Mouse (Mus musculus): ENCODE measurements at regions not wholly inside any gene's neighbourhood (a gene's known extent, or its start where the extent isn't known, plus 50 kb on each side); places are given as distances from the start of the nearest gene placed in this dataset.

DNA sequence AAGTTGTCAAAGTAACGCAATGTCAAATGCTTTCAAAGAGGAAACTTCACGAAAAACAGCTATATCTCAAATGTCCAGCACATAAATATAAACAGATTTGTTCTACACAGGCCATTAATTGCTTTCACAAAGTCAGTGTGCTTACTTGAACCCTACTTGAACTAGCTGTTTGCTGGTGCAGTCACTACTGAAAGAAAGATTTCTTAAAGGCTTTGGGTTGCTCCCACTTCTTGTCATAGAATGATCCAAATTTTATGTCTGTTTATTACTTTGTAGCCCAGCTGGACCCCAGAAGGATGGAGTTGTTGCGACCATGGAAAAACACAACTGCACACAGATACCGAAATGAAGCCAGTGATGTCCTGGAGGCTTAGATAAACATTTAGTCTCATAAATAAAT is 491.2 kb upstream of the Tnc start:
- Histone ChIP-seq H3K9me3 (no peaks in the 10 kb centered on the region), H3K4me3 (no peak overlapping the region), H3K27ac (no peak overlapping the region), H3K36me3 (no peaks in the 10 kb centered on the region), H3K4me1 (no peaks in the 10 kb centered on the region), H3K27me3 (ENCODE audit: insufficient read depth, poor library complexity, severe bottlenecking) (no peaks in the 10 kb centered on the region)
- DNase-seq (ENCODE audit: low spot score) = no peak
- 79% methylated on average over 4 of the region's 4 CpGs for WGBS

DNA sequence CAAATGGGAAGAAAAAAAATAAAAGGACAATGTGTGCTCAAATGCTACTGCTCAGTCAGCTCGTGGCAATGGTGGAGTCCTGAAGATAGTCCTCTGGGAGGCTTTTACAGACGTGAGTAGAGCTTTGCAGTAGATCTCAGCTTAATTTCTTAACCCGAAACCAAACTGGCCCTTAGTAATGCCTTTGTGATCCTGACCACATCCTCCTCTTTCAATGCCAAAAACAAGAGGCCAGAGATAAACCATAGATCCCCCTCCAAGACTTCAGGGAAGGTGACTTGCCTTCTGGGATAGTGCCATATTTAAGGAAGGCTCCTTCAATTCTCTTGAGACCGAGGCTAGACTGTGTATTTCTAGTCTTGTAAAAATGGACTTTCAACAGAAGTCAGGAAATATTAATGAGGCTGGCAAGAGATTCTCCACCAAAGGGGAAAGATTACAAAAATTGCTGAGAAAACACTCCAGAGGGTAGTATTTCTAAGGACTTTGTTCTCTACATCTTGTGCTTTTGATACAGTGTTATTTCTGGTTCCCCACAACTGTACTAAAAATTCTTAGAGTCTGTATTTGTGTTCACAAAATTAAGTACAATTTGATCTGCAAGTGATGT is 497.9 kb upstream of the Tnc start:
- H3K9me3 ChIP-seq = no peaks in the 10 kb centered on the region
- no peak overlapping the region for H3K27ac ChIP-seq
- H3K4me3 ChIP-seq = no peak overlapping the region
- no peaks in the 10 kb centered on the region for H3K27me3 ChIP-seq (ENCODE audit: insufficient read depth, poor library complexity, severe bottlenecking)
- WGBS = 75% methylated on average over 4 of the region's 4 CpGs
- no peaks in the 10 kb centered on the region for H3K36me3 ChIP-seq
- no peak for DNase-seq (ENCODE audit: low spot score)
- no peaks in the 10 kb centered on the region for H3K4me1 ChIP-seq

DNA sequence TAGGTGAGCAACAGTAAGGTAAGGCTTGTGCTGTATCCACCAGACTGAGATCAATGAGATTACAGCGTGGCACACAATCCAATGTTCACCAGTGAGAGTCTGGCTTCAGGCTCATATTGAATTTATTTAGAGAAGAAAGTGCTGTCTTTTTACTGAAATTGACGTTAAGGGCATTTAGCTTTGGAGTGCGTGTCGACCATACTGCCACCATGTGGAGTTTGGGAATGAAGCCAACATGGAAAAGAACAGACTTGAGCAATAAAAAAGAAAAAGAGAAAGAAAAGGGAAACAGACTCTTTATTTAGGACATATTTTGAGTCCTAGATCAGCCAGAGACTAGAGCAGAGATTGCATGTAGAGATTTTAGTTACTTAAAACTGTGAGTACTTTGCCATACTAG is 499.6 kb upstream of the Tnc start:
- H3K27ac ChIP-seq = no peak overlapping the region
- DNase-seq (ENCODE audit: low spot score) = no peak
- 76% methylated on average over 4 of the region's 4 CpGs for WGBS

DNA sequence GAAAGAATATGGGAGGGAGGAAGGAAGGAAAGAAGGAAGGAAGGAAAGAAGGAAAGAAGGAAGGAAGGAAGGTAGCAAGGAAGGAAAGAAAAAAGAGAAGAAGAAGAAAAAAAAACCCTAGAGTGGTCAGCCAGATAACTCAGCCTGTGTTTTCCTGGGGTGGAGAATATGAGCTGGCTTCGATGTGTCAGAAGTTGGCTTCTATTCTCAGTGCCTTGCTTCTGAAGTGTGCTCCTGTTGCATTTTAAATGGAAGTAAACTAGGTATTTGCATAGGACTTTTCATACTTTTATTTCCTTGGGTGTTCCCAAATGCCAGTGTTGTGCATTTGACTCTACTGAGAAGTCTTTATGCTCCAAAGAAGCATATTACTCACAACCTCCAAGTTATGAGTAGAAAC is 515.7 kb upstream of the Tnc start:
- 86% methylated on average over 1 of the region's 1 CpGs for WGBS

More for the DNA sequence above, 499.6 kb upstream of the Tnc start:
- Histone ChIP-seq H3K27me3 (ENCODE audit: insufficient read depth, poor library complexity, severe bottlenecking) (no peaks in the 10 kb centered on the region), H3K4me3 (no peak overlapping the region), H3K36me3 (no peaks in the 10 kb centered on the region), H3K4me1 (no peaks in the 10 kb centered on the region), H3K9me3 (no peaks in the 10 kb centered on the region)

DNA sequence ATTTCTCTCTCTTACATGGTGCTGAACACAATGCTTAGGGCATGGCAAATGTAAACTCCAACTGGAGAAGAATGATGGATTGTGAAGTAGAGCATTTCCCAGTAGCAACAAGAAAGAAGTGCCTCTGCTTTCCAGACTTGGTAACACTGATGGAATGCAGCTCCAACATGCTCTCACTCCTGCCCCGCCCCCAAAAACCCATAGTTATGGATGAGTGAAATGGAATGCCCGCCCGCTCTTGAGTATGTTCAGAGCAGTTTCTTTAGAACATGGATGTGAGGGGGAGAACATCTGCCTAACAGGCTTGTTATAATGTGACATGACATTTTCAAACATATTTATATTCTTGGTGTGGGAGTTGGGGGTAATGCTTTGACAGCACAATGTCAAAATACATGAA is 517.2 kb upstream of the Tnc start:
- 80% methylated on average over 3 of the region's 3 CpGs for WGBS
- Histone ChIP-seq H3K4me3 (no peak overlapping the region), H3K36me3 (no peaks in the 10 kb centered on the region), H3K9me3 (no peaks in the 10 kb centered on the region), H3K4me1 (no peaks in the 10 kb centered on the region), H3K27me3 (ENCODE audit: insufficient read depth, poor library complexity, severe bottlenecking) (no peaks in the 10 kb centered on the region), H3K27ac (no peak overlapping the region)
- DNase-seq (ENCODE audit: low spot score) = no peak

More for the DNA sequence above, 515.7 kb upstream of the Tnc start:
- DNase-seq (ENCODE audit: low spot score) = no peak
- no peaks in the 10 kb centered on the region for H3K27me3 ChIP-seq (ENCODE audit: insufficient read depth, poor library complexity, severe bottlenecking)
- H3K36me3 ChIP-seq = no peaks in the 10 kb centered on the region
- H3K4me1 ChIP-seq = no peaks in the 10 kb centered on the region
- no peak overlapping the region for H3K4me3 ChIP-seq
- no peaks in the 10 kb centered on the region for H3K9me3 ChIP-seq
- no peak overlapping the region for H3K27ac ChIP-seq

DNA sequence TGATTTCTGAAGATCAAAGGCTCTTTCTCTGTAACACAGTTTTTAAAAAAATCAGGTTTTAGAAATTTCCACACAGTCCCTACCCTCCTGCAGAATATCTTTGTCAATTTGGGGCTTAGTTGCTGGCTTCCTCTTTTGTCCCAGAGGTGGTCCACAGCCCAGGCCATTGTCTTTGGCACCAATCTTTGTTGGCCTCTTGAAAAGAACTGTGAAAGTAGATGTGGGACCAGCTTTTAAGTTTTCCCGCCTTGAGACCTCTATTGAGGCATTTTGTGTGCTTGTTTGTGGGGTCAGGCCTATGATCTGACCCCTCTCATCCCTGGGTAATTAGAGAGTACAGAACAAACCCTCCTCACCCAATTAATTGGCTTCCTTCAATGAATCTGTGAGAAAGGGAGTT is 523.9 kb upstream of the Tnc start:
- Histone ChIP-seq H3K4me3 (no peak overlapping the region), H3K27me3 (ENCODE audit: insufficient read depth, poor library complexity, severe bottlenecking) (no peaks in the 10 kb centered on the region), H3K9me3 (no peaks in the 10 kb centered on the region), H3K36me3 (no peaks in the 10 kb centered on the region), H3K4me1 (no peaks in the 10 kb centered on the region), H3K27ac (no peak overlapping the region)
- WGBS = 55% methylated on average over 1 of the region's 1 CpGs
- no peak for DNase-seq (ENCODE audit: low spot score)

DNA sequence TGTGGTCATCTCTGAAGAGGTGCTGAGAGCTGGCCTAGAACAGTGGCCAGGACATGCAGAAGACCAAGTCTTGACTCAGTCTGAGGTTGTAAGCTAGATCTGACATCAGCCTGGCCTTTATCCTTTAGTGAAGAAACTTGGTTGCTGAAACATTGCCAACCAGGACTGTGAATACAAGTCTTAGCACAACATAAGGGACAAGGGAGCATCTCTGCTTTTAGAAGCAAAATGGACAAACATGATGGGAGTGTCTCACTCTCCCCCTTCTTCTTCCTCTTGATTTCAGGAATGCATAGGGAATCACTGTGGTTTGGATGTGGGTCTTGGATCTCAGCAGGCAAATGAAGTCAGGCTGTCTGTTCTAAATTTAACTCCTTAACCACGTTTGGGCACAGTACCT is 529.1 kb upstream of the Tnc start:
- Histone ChIP-seq H3K4me1 (no peaks in the 10 kb centered on the region), H3K27me3 (ENCODE audit: insufficient read depth, poor library complexity, severe bottlenecking) (no peaks in the 10 kb centered on the region), H3K36me3 (no peaks in the 10 kb centered on the region), H3K27ac (no peak overlapping the region), H3K4me3 (no peak overlapping the region), H3K9me3 (no peaks in the 10 kb centered on the region)
- 19% methylated on average over 1 of the region's 1 CpGs for WGBS
- no peak for DNase-seq (ENCODE audit: low spot score)

DNA sequence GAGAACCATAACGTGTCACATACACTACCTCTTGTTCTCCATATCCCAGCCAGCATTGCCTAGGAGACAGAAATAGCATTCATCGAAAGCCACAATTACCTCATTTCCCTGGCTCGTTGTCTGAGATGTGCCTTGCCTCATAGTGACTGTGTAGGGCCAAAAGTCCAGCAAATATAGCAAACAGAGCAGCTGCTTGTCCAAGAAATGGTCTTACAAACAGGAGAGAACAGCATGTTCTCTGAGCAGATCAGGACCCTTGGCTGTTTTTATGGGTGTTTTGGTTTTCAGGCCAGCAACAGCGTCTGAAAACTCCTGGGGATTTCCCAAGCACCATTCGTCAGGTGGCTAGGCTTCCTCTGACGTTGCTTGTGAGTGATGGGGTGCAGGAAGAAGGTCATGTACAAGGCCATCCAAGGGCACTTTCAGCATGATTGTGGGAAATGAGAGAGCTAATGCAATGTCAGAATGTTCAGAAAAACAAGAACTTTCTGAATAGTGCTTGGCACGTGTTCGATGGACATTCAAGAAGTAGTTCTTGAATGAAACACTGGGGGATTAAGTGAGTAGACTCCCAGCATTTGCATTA is 528.9 kb upstream of the Pappa start:
- WGBS = 72% methylated on average over 8 of the region's 8 CpGs
- Histone ChIP-seq H3K27me3 (ENCODE audit: insufficient read depth, poor library complexity, severe bottlenecking) (no peaks in the 10 kb centered on the region), H3K4me1 (no peaks in the 10 kb centered on the region), H3K36me3 (no peaks in the 10 kb centered on the region), H3K27ac (no peak overlapping the region), H3K9me3 (no peaks in the 10 kb centered on the region), H3K4me3 (no peak overlapping the region)
- no peak for DNase-seq (ENCODE audit: low spot score)

DNA sequence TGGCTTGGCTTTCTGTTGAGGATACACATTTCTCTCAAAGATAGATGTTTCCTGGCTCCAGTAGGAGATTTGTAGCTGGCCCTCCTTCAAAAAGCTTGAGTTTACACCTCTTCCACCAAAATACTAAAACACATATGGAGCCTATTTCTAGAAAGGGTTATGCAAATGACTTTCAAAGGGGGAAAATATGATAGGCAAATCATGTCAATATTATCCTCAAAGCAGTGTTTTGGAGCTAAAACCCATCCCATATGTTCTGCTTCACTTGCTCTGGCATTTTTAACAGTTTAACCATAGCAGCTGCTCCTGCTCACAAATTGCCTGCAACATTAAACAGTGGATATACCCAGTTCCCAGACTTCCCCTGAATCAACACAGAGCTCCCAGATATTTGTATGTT is 525.5 kb upstream of the Pappa start:
- H3K27me3 ChIP-seq (ENCODE audit: insufficient read depth, poor library complexity, severe bottlenecking) = no peaks in the 10 kb centered on the region
- no peak overlapping the region for H3K4me3 ChIP-seq
- DNase-seq (ENCODE audit: low spot score) = no peak
- no peaks in the 10 kb centered on the region for H3K36me3 ChIP-seq
- no peaks in the 10 kb centered on the region for H3K9me3 ChIP-seq
- no peaks in the 10 kb centered on the region for H3K4me1 ChIP-seq
- H3K27ac ChIP-seq = no peak overlapping the region

DNA sequence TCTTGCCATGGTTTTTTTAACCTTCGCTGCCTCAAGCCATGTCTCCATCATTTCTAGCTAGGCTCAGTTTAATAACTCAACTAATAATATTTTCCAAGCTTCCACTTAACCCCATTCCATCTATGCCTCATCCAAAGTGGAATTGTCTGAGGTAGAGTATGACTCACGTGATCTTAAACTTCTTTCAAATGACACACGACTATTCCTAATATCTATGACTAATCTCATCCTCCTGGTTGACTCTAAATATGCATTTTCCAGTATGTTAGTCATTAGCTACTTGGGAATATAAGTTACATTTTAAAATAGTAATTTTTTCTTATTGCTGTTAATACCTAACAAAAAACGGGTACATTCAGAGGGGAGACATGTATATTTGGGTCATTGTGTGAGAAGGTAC is 524.8 kb upstream of the Pappa start:
- Histone ChIP-seq H3K9me3 (no peaks in the 10 kb centered on the region), H3K27ac (no peak overlapping the region), H3K36me3 (no peaks in the 10 kb centered on the region), H3K4me1 (no peaks in the 10 kb centered on the region), H3K4me3 (no peak overlapping the region), H3K27me3 (ENCODE audit: insufficient read depth, poor library complexity, severe bottlenecking) (no peaks in the 10 kb centered on the region)
- 84% methylated on average over 4 of the region's 4 CpGs for WGBS
- no peak for DNase-seq (ENCODE audit: low spot score)

DNA sequence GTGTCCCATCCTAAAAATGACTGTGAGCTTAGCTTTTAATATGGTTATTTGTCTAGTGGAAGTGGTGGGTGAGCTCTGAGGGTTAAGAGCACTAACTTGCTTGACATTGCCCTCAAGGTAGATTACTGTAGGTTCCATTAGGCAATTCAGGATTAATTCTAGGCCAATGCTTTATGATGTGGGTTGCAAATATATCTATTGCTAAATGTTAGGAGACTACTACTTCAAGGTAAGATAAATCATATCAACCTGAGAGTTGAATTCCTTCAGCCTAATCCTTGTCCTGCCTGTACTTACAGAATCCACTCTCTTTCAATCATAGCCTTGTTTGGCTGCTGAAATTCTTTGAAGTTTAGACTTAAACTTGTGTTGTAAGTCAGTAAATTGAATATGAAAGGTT is 501.2 kb upstream of the Pappa start:
- no peaks in the 10 kb centered on the region for H3K27me3 ChIP-seq (ENCODE audit: insufficient read depth, poor library complexity, severe bottlenecking)

DNA sequence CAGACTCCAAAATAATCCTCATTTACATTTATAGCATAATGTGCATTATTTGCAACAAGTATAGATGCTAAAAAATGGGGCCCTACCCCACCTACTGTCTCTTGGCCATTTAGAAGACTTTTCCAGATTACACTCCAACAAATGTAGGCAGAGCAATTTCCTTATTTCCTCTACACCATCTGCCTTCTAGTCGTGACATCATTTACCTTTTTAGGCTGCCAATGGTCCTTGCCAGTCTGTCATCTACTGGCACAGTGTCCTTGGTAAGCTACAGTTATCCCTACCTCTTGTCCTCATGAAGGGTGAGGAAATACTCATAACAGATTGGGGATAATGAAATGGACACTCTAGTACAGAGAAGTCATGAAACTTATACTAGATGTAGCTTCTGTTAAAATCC is 491.8 kb upstream of the Pappa start:
- no peaks in the 10 kb centered on the region for H3K9me3 ChIP-seq
- 41% methylated on average over 1 of the region's 1 CpGs for whole genome bisulfite sequencing
- H3K27ac ChIP-seq = no peak overlapping the region
- no peak overlapping the region for H3K4me3 ChIP-seq
- H3K36me3 ChIP-seq = no peaks in the 10 kb centered on the region
- DNase-seq (ENCODE audit: low spot score) = no peak
- no peaks in the 10 kb centered on the region for H3K4me1 ChIP-seq
- H3K27me3 ChIP-seq (ENCODE audit: insufficient read depth, poor library complexity, severe bottlenecking) = no peaks in the 10 kb centered on the region

More for the DNA sequence above, 501.2 kb upstream of the Pappa start:
- Histone ChIP-seq H3K36me3 (no peaks in the 10 kb centered on the region), H3K4me3 (no peak overlapping the region), H3K4me1 (no peaks in the 10 kb centered on the region), H3K9me3 (no peaks in the 10 kb centered on the region), H3K27ac (no peak overlapping the region)
- no peak for DNase-seq (ENCODE audit: low spot score)

DNA sequence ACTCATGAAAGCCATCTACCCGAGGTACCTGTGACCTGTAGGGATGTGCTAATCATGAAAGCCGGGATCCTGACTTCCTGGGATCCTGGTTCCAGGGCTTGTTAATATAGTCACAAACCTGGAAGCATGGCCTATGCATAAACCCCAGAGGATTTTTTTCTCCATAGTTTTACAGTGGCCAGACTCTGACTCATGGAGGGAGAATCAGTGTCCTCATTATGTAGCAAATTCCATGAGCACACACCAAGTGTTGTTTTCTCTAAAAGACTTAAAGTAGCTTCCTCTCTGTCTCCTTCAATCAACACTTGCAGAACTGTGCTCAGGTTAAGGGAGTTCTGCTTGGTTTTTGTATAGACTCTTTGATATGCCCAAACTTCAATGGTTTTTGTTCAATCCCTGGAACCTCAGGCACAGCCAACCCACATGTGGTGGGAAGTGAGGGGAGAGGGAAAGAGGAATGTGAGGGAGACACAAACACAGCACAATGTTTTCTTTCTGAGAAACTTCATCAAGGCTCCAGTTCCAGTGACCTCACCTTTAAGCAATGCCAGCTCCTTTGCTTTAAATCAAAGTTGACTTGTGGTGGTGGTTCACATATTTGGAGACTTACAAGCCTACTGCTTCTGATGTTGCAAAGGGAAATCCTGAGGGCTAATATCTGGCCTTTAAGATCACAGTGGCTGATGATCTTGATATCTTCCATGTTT is 488.6 kb upstream of the Pappa start:
- H3K4me3 ChIP-seq = no peak overlapping the region
- H3K9me3 ChIP-seq = no peaks in the 10 kb centered on the region
- H3K27me3 ChIP-seq (ENCODE audit: insufficient read depth, poor library complexity, severe bottlenecking) = no peaks in the 10 kb centered on the region
- 75% methylated on average over 2 of the region's 2 CpGs for WGBS
- no peak for DNase-seq (ENCODE audit: low spot score)
- H3K27ac ChIP-seq = no peak overlapping the region
- H3K4me1 ChIP-seq = no peaks in the 10 kb centered on the region
- H3K36me3 ChIP-seq = no peaks in the 10 kb centered on the region

DNA sequence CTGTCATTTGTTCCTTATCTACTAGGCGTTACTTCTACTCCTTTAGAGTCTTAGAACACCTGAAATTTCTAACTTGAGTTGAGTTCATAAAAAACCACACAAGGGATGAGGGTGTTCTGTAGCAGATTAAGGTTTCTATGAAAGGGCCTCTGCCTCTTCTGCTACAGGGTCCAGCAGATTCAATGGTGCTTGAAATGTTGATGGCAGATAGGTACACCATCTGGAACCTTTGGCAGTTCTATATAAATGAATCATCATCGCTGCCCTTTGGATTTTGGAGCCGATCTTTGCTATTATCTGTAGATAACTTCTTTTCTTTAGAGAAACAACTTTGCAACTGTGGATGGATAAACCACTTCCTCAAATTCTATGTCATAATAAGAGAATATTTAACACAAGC is 483.9 kb upstream of the Pappa start:
- WGBS = 80% methylated on average over 3 of the region's 3 CpGs
- no peaks in the 10 kb centered on the region for H3K4me1 ChIP-seq
- no peaks in the 10 kb centered on the region for H3K27me3 ChIP-seq (ENCODE audit: insufficient read depth, poor library complexity, severe bottlenecking)
- no peaks in the 10 kb centered on the region for H3K9me3 ChIP-seq
- no peak overlapping the region for H3K4me3 ChIP-seq
- H3K36me3 ChIP-seq = no peaks in the 10 kb centered on the region
- no peak for DNase-seq (ENCODE audit: low spot score)
- no peak overlapping the region for H3K27ac ChIP-seq

Data from heart, embryonic 10.5 days (tissue).